Mouse (Mus musculus): ENCODE measurements around the gene Rab22a. TPM values are rescaled to one million over a fixed set of nuclear protein-coding genes. Genes with fewer than 3 reads are reported as not detected.

Gene Rab22a
- total and polyA plus RNA-seq, 2 experiments from 2014 or later, result 22.2 to 36.0 TPM

GRCm38 (mm10) chr2:173682773-173683172 is 23.2 kb downstream of the Rab22a start:
- H3K9me3 ChIP-seq (ENCODE audit: low read length), result no peaks in the 10 kb centered on the region
- no peak overlapping the region for H3K27ac ChIP-seq
- no peaks in the 10 kb centered on the region; the same call in 1 of the 2 replicates for H3K4me1 ChIP-seq (ENCODE audit: insufficient read depth, low read length)
- WGBS, result 48% methylated on average over 10 of the region's 10 CpGs
- DNase-seq (ENCODE audit: low spot score) (peak; percentile 23), ATAC-seq (peak; percentile 48; the same call in 1 of the 2 replicates)
- no peak overlapping the region for H3K9ac ChIP-seq (replicated peaks; ENCODE audit: low read length)
- no peak overlapping the region for H3K4me2 ChIP-seq (ENCODE audit: low read depth, low read length)
- H3K27me3 ChIP-seq (ENCODE audit: insufficient read depth, low read length), result no peaks in the 10 kb centered on the region
- no peak overlapping the region for H3K4me3 ChIP-seq (ENCODE audit: low read length)
- no peak for TF ChIP-seq CTCF (IDR thresholded peaks at IDR 0.05; ENCODE audit: low read depth)
- no peaks in the 10 kb centered on the region for H3K36me3 ChIP-seq (ENCODE audit: insufficient read depth, low read length)

DNA sequence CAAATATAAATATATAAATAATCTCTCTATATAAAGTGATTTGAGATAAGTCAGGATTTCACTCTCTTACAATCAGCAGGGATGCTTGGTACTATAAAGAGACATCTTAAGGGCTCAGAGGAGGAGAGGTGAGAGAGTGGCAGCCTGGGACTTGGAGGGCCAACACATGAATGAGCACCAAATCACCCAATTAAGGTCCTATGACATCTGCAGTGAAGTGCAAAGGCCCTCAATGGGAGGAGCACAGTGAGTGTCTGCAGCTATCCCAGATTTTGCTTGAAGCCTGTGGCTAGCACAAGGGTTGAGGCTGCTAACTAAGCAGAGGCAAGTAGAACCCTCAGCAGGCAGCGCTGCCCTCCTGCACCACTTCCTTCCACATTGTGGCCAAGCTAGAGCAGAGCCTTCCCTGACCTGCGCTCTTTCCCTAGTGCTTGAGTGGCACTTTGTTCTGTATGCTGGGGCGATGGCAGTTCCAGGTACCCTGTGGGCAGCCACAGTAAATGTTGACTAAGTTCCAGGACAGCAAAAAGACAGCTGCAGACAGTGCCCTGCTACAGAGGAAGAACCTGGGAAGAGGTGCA is 26.3 kb downstream of the Rab22a start:
- H3K9ac ChIP-seq (replicated peaks; ENCODE audit: low read length), result no peak overlapping the region
- no peaks in the 10 kb centered on the region for H3K4me1 ChIP-seq (ENCODE audit: insufficient read depth, low read length)
- H3K9me3 ChIP-seq (ENCODE audit: low read length), result no peaks in the 10 kb centered on the region
- DNase-seq (ENCODE audit: low spot score) (no peak), ATAC-seq (0 out of 2 replicates have a peak, but pooled peaks have one; percentile 22)
- H3K27me3 ChIP-seq (ENCODE audit: insufficient read depth, low read length), result no peaks in the 10 kb centered on the region
- H3K4me3 ChIP-seq (ENCODE audit: low read length), result no peak overlapping the region
- no peak for TF ChIP-seq CTCF (IDR thresholded peaks at IDR 0.05; ENCODE audit: low read depth)
- H3K4me2 ChIP-seq (ENCODE audit: low read depth, low read length), result no peak overlapping the region
- 0 out of 2 replicates have a peak, but pooled peaks cover 4% of the 10 kb centered on the region for H3K36me3 ChIP-seq (ENCODE audit: insufficient read depth, low read length)
- 87% methylated on average over 3 of the region's 3 CpGs for WGBS
- no peak overlapping the region for H3K27ac ChIP-seq

- Histone ChIP-seq H3K4me3 (ENCODE audit: low read length) (no peak overlapping the region), H3K9ac (replicated peaks; ENCODE audit: low read length) (no peak overlapping the region), H3K4me1 (ENCODE audit: insufficient read depth, low read length) (no peaks in the 10 kb centered on the region), H3K4me2 (ENCODE audit: low read depth, low read length) (no peak overlapping the region), H3K27ac (no peak overlapping the region), H3K36me3 (ENCODE audit: insufficient read depth, low read length) (0 out of 2 replicates have a peak, but pooled peaks cover 4% of the 10 kb centered on the region), H3K9me3 (ENCODE audit: low read length) (no peaks in the 10 kb centered on the region), H3K27me3 (ENCODE audit: insufficient read depth, low read length) (no peaks in the 10 kb centered on the region)
- DNase-seq (ENCODE audit: low spot score), result no peak
- 79% methylated on average over 5 of the region's 5 CpGs for WGBS
- no peak for ATAC-seq
- no peak for TF ChIP-seq CTCF (IDR thresholded peaks at IDR 0.05; ENCODE audit: low read depth)
Observed at GRCm38 (mm10) chr2:173687363-173687762, 27.8 kb downstream of the Rab22a start.

GRCm38 (mm10) chr2:173689835-173690234 is 30.3 kb downstream of the Rab22a start:
- no peaks in the 10 kb centered on the region for H3K4me1 ChIP-seq (ENCODE audit: insufficient read depth, low read length)
- TF ChIP-seq CTCF (IDR thresholded peaks at IDR 0.05; ENCODE audit: low read depth), result no peak
- H3K9ac ChIP-seq (replicated peaks; ENCODE audit: low read length), result no peak overlapping the region
- no peak overlapping the region for H3K27ac ChIP-seq
- H3K27me3 ChIP-seq (ENCODE audit: insufficient read depth, low read length), result no peaks in the 10 kb centered on the region
- DNase-seq (ENCODE audit: low spot score), result no peak
- H3K4me2 ChIP-seq (ENCODE audit: low read depth, low read length), result no peak overlapping the region
- H3K9me3 ChIP-seq (ENCODE audit: low read length), result no peaks in the 10 kb centered on the region
- H3K4me3 ChIP-seq (ENCODE audit: low read length), result no peak overlapping the region
- no peak for ATAC-seq
- H3K36me3 ChIP-seq (ENCODE audit: insufficient read depth, low read length), result 0 out of 2 replicates have a peak, but pooled peaks cover 4% of the 10 kb centered on the region

DNA sequence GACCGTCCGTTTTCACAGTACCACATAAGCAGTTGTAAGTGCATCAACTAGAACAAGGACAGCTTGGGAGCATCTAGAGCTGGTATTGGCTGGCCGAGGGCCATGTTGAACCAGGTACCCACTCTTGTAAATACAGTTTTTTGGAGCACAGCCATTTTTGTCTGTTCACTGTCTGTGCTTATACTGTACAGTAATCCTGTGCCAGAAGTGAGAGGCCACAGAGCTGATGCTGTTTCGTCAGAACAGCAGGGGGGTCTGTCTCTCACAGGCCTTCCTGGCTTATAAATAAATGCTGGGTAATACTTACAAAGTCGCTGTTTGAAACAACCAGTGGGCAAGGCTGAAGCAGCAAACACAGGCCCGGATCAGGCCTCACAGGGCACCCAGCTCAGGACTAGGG is 32.2 kb downstream of the Rab22a start:
- Histone ChIP-seq H3K4me1 (ENCODE audit: insufficient read depth, low read length) (no peaks in the 10 kb centered on the region), H3K9ac (replicated peaks; ENCODE audit: low read length) (no peak overlapping the region), H3K36me3 (ENCODE audit: insufficient read depth, low read length) (peaks cover 10% of the 10 kb centered on the region; the same call in 1 of the 2 replicates), H3K4me3 (ENCODE audit: low read length) (no peak overlapping the region), H3K27me3 (ENCODE audit: insufficient read depth, low read length) (no peaks in the 10 kb centered on the region), H3K4me2 (ENCODE audit: low read depth, low read length) (no peak overlapping the region), H3K9me3 (ENCODE audit: low read length) (no peaks in the 10 kb centered on the region), H3K27ac (no peak overlapping the region; the same call in 1 of the 2 replicates)
- ATAC-seq (no peak), DNase-seq (ENCODE audit: low spot score) (peak; percentile 29)
- no peak for TF ChIP-seq CTCF (IDR thresholded peaks at IDR 0.05; ENCODE audit: low read depth)
- 65% methylated on average over 6 of the region's 6 CpGs for WGBS

- Histone ChIP-seq H3K27me3 (ENCODE audit: insufficient read depth, low read length) (no peaks in the 10 kb centered on the region), H3K36me3 (ENCODE audit: insufficient read depth, low read length) (peaks cover 10% of the 10 kb centered on the region; the same call in 1 of the 2 replicates), H3K4me1 (ENCODE audit: insufficient read depth, low read length) (no peaks in the 10 kb centered on the region), H3K9me3 (ENCODE audit: low read length) (no peaks in the 10 kb centered on the region), H3K27ac (no peak overlapping the region), H3K9ac (replicated peaks; ENCODE audit: low read length) (no peak overlapping the region), H3K4me3 (ENCODE audit: low read length) (no peak overlapping the region), H3K4me2 (ENCODE audit: low read depth, low read length) (no peak overlapping the region)
- TF ChIP-seq CTCF (IDR thresholded peaks at IDR 0.05; ENCODE audit: low read depth), result no peak
- ATAC-seq, result no peak
- 75% methylated on average over 2 of the region's 2 CpGs for WGBS
- DNase-seq (ENCODE audit: low spot score), result no peak
Observed at GRCm38 (mm10) chr2:173692693-173693092, 33.1 kb downstream of the Rab22a start.

GRCm38 (mm10) chr2:173698850-173699249 is 39.3 kb downstream of the Rab22a start:
- WGBS, result 89% methylated on average over 3 of the region's 3 CpGs
- H3K9me3 ChIP-seq (ENCODE audit: low read length), result no peaks in the 10 kb centered on the region
- no peak for TF ChIP-seq CTCF (IDR thresholded peaks at IDR 0.05; ENCODE audit: low read depth)
- no peak for DNase-seq (ENCODE audit: low spot score)
- no peak overlapping the region for H3K27ac ChIP-seq
- H3K4me1 ChIP-seq (ENCODE audit: insufficient read depth, low read length), result no peaks in the 10 kb centered on the region
- no peak for ATAC-seq
- no peaks in the 10 kb centered on the region for H3K27me3 ChIP-seq (ENCODE audit: insufficient read depth, low read length)
- H3K36me3 ChIP-seq (ENCODE audit: insufficient read depth, low read length), result peaks cover 33% of the 10 kb centered on the region
- no peak overlapping the region for H3K4me2 ChIP-seq (ENCODE audit: low read depth, low read length)
- no peak overlapping the region for H3K9ac ChIP-seq (replicated peaks; ENCODE audit: low read length)
- H3K4me3 ChIP-seq (ENCODE audit: low read length), result no peak overlapping the region

Measured in hindbrain, postnatal 0 days (tissue).